Mouse (Mus musculus) E14TG2a.4 (cell line): ENCODE measurements at regions not wholly inside any gene's neighbourhood (a gene's known extent, or its start where the extent isn't known, plus 50 kb on each side); places are given as distances from the start of the nearest gene placed in this dataset.

ENCODE experiments used
- H3K27me3 ChIP-seq: 2 replicates; pipeline ENCODE4 v1.6.1; 2014; ENCODE audit warnings: low read length, control low read depth; ENCODE audit not compliant: insufficient read depth
- H3K36me3 ChIP-seq: 2 replicates; pipeline ENCODE4 v1.6.1; 2014; ENCODE audit warnings: low read length, control low read depth; ENCODE audit not compliant: insufficient read depth
- H3K4me1 ChIP-seq: replicated peaks from 2 replicates; pipeline ENCODE4 v1.6.1; 2014; ENCODE audit warnings: low read depth, low read length, control low read depth
- H3K4me3 ChIP-seq: replicated peaks from 2 replicates; pipeline ENCODE4 v1.5.1; 2014; ENCODE audit warnings: mild to moderate bottlenecking, low read length
- H3K9me3 ChIP-seq: 2 replicates; pipeline ENCODE4 v1.6.1; 2014; ENCODE audit warnings: low read length, control low read depth
- CTCF ChIP-seq: conservative IDR thresholded peaks from 2 replicates; pipeline ENCODE4 v1.5.1; 2014; ENCODE audit warnings: low read length
- NANOG ChIP-seq: IDR thresholded peaks from 2 replicates; pipeline ENCODE4 v1.6.1; 2014; ENCODE audit warnings: borderline replicate concordance, low read length, mixed read lengths
- POU5F1 ChIP-seq: IDR thresholded peaks from 2 replicates; pipeline ENCODE4 v1.6.1; 2014; ENCODE audit warnings: low read length, borderline replicate concordance

DNA sequence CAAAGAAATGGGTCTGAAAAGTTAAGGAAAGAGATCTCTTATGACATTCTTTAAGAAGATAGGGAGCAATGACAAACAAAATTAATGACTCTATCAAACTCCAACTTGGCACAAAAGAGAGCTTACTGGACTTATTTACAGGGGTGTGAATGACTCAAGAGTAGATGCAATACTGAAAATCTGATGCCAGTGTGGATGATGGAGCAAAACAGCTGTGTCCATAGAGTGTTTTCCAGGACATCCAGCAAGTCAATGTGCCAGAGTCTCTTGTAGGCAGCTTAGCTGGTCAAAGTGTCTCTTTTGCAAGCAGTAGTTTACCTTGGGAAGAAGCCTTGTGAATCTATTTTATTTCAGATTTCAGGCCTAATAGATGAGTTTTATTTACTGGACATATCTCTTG, 1248.2 kb downstream of the Gsdmc2 start:
- no peaks in the 10 kb centered on the region for H3K4me1 ChIP-seq
- no peaks in the 10 kb centered on the region for H3K27me3 ChIP-seq
- no peaks in the 10 kb centered on the region for H3K36me3 ChIP-seq
- TF ChIP-seq NANOG = no peak
- no peak for TF ChIP-seq CTCF
- TF ChIP-seq POU5F1 = no peak
- H3K4me3 ChIP-seq = no peak overlapping the region
- H3K9me3 ChIP-seq = no peaks in the 10 kb centered on the region

GRCm38 (mm10) chr15:62588580-62588979, 1256.4 kb downstream of the Gsdmc2 start:
- TF ChIP-seq CTCF = no peak
- TF ChIP-seq POU5F1 = no peak
- no peak for TF ChIP-seq NANOG
- no peaks in the 10 kb centered on the region for H3K36me3 ChIP-seq
- no peaks in the 10 kb centered on the region for H3K9me3 ChIP-seq
- H3K4me3 ChIP-seq = no peak overlapping the region
- H3K4me1 ChIP-seq = no peaks in the 10 kb centered on the region
- H3K27me3 ChIP-seq = no peaks in the 10 kb centered on the region

DNA sequence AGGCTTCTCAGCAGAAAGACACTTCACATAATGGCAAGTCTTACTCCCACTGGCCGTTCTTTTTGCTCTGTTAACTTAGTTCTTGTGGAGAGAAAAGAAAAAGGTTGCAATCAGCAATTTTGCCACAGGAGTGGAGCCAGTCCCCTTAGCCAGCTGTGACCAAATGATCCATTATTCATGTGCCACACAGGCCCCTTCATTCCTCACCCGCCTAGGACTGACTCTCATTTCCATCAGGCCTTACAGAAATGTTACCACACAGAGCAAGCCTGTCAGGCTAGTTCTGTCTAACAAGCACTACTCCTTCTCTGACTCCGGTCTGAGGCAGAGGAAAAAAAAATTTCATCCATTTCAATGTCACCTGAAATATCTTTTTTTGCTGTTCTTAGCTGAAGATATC, 1266.2 kb downstream of the Gsdmc2 start:
- Histone ChIP-seq H3K36me3 (no peaks in the 10 kb centered on the region), H3K4me3 (no peak overlapping the region), H3K27me3 (no peaks in the 10 kb centered on the region), H3K9me3 (no peaks in the 10 kb centered on the region), H3K4me1 (no peaks in the 10 kb centered on the region)
- TF ChIP-seq CTCF = no peak
- TF ChIP-seq POU5F1 = no peak
- TF ChIP-seq NANOG = no peak

DNA sequence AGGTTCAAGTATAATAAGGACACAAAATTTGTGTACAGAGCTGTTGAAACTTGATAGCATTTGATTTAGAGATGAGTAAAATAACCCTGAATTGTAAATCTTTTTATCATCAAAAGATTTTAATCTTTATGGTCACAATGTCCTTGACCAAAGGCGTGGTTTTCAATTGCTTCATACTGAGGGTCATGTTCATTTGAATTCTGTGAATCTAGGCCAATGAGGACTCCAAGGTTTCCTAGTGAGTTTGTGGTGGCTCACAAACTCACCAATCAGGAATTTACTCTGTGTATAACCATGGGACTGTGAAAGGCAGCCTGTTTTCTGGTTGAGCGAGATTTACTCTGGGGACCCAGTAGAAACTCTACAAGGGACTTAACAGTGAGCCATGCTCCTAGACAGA, 1269.2 kb downstream of the Gsdmc2 start:
- H3K4me3 ChIP-seq = no peak overlapping the region
- no peaks in the 10 kb centered on the region for H3K4me1 ChIP-seq
- no peaks in the 10 kb centered on the region for H3K36me3 ChIP-seq
- no peak for TF ChIP-seq NANOG
- TF ChIP-seq CTCF = no peak
- TF ChIP-seq POU5F1 = no peak
- H3K9me3 ChIP-seq = no peaks in the 10 kb centered on the region
- H3K27me3 ChIP-seq = no peaks in the 10 kb centered on the region

DNA sequence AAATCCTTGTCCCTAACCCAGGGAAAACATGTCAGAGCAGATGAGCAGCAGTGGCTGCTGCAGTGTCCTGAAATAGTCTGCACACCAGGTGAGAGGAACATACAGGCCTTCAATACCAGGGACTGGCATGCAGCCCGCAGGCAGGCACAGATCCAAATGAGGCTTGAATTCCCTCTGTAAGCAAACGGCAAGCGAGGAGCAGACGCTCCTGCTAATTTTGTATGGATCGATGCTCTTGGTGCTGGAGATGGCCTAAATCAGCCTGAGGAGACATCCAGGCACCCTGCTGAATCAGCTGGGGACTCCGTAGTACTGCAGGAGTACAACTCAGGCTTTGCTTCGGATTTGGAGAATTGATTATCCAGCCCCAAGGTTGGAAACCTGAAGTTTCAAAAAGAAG, 1273.2 kb downstream of the Gsdmc2 start:
- no peak overlapping the region for H3K4me3 ChIP-seq
- TF ChIP-seq POU5F1 (no peak), NANOG (no peak), CTCF (no peak)
- no peaks in the 10 kb centered on the region for H3K4me1 ChIP-seq
- no peaks in the 10 kb centered on the region for H3K9me3 ChIP-seq
- H3K36me3 ChIP-seq = no peaks in the 10 kb centered on the region
- no peaks in the 10 kb centered on the region for H3K27me3 ChIP-seq

GRCm38 (mm10) chr15:62568788-62569713, 1275.9 kb downstream of the Gsdmc2 start:
- Histone ChIP-seq H3K36me3 (no peaks in the 10 kb centered on the region), H3K4me1 (no peaks in the 10 kb centered on the region), H3K9me3 (no peaks in the 10 kb centered on the region), H3K27me3 (no peaks in the 10 kb centered on the region), H3K4me3 (no peak overlapping the region)
- TF ChIP-seq POU5F1 (no peak), NANOG (no peak)

- Histone ChIP-seq H3K9me3 (no peaks in the 10 kb centered on the region), H3K36me3 (no peaks in the 10 kb centered on the region), H3K4me3 (no peak overlapping the region), H3K27me3 (no peaks in the 10 kb centered on the region), H3K4me1 (no peaks in the 10 kb centered on the region)
- no peak for TF ChIP-seq POU5F1
- no peak for TF ChIP-seq CTCF
- TF ChIP-seq NANOG = no peak
Measured at GRCm38 (mm10) chr15:62567431-62567830, 1277.5 kb downstream of the Gsdmc2 start.

- H3K4me3 ChIP-seq = no peak overlapping the region
- no peaks in the 10 kb centered on the region for H3K9me3 ChIP-seq
- H3K27me3 ChIP-seq = no peaks in the 10 kb centered on the region
- H3K4me1 ChIP-seq = no peaks in the 10 kb centered on the region
- no peaks in the 10 kb centered on the region for H3K36me3 ChIP-seq
- TF ChIP-seq CTCF (no peak), POU5F1 (no peak), NANOG (no peak)
Measured at GRCm38 (mm10) chr15:62566106-62566511, 1278.9 kb downstream of the Gsdmc2 start.

- H3K4me1 ChIP-seq = no peaks in the 10 kb centered on the region
- no peaks in the 10 kb centered on the region for H3K9me3 ChIP-seq
- H3K36me3 ChIP-seq = no peaks in the 10 kb centered on the region
- no peak overlapping the region for H3K4me3 ChIP-seq
- TF ChIP-seq NANOG (no peak), POU5F1 (no peak), CTCF (no peak)
- H3K27me3 ChIP-seq = no peaks in the 10 kb centered on the region
Measured at GRCm38 (mm10) chr15:62533233-62533632, 1311.7 kb downstream of the Gsdmc2 start.
